Mouse (Mus musculus): ENCODE data around the gene Gas2l1.

GRCm38 (mm10) chr11:5057064-5057463 is 8.1 kb downstream of the Gas2l1 start:
- no peak for TF ChIP-seq CTCF (IDR thresholded peaks at IDR 0.05; ENCODE audit: control insufficient read depth, insufficient read depth, insufficient read length)
- no peak for TF ChIP-seq MAX (IDR thresholded peaks at IDR 0.05)
- TF ChIP-seq MYOG (IDR thresholded peaks at IDR 0.05; ENCODE audit: control insufficient read depth, extremely low read depth, insufficient read length): no peak
- no peak for TF ChIP-seq CEBPB (IDR thresholded peaks at IDR 0.05; ENCODE audit: low read depth)
- no peak for TF ChIP-seq USF1 (IDR thresholded peaks at IDR 0.05; ENCODE audit: low read depth)
- TF ChIP-seq MYOD1 (IDR thresholded peaks at IDR 0.05; ENCODE audit: control insufficient read depth, insufficient read length, low read depth): no peak
